Mouse (Mus musculus) thymus, postnatal 0 days (tissue): ENCODE results near the gene Scimp. TPM values are rescaled to one million over a fixed set of nuclear protein-coding genes. Genes with fewer than 3 reads are reported as not detected.

ENCODE experiments used
- DNase-seq: peaks from one replicate; pipeline ENCODE4 v3.0.0-alpha.2; 2015; ENCODE audit warnings: low spot score
- polyA plus RNA-seq: library from polyadenylated mRNA; unstranded; fragments of >200 nt; fragmentation: Nextera tagmentation; extraction: Ambion mirVana; gene quantifications from 2 replicates; pipeline ENCODE4 v1.2.1, GENCODE M21; 2015

The Scimp gene
- polyA plus RNA-seq, result 2.1 and 3.1 TPM in 2 replicates

DNA sequence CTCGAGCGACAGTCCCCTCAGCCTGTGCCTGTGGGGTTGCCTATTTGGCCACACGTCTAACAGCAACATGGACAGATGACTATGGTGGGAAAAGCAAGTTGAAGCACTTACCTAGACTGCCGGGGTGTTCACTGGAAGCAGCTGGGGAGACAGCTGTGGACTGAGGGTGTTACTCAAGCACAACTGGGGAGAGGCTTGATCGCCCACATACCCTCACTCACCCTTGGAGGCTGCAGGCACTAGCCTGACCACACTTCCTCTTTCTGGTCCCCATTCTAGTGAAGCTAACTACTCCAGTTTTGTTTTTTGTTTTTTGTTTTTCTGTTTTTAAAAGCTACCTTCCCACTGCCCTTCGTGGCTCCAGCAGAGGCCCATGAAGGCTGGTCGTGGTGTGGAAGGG is at the start of gene Scimp:
Gene Scimp (minus strand): TSS at position 222 of the 400 bp plus-strand sequence.
- no peak for DNase-seq

DNA sequence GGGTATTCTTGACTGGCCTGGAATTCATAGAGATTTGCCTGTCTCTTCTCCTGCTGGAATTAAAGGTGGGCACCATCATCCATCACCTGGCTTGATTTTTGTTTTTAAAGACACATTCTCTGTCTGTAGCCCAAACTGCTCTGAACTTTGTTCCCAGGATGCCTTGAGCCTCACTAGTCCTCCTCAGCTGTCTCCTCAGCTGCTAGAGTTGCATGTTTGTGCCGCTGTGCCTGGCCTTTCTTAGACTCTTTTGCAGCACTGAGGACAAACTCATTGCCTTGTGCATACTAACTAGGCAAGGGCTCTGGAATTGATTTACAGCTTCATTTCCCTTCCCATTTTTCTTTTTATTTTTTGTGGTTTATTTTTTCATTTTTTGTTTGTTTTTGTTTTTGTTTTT is 48.0 kb upstream of the Scimp start:
- no peak for DNase-seq

DNA sequence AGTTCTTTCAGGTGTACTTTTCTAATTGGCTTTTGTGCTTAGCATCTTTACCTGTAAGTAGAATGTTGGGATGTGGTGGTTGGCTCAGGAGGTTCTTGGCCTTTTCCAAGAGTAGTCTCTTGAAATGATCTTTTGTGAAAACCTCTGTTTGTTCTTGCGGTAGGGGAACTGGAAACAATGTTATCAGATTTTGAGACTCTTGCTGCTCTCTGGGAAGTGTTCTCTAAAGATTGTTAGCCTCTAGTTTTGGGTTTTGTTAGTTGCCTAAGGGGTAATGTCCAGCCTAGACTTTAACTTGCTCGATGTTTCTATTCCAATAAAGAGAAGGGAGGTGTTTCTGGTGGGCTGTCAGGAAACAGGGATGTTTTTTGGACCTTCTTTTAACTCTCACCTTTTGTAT is 33.6 kb upstream of the Scimp start:
- DNase-seq, result no peak

DNA sequence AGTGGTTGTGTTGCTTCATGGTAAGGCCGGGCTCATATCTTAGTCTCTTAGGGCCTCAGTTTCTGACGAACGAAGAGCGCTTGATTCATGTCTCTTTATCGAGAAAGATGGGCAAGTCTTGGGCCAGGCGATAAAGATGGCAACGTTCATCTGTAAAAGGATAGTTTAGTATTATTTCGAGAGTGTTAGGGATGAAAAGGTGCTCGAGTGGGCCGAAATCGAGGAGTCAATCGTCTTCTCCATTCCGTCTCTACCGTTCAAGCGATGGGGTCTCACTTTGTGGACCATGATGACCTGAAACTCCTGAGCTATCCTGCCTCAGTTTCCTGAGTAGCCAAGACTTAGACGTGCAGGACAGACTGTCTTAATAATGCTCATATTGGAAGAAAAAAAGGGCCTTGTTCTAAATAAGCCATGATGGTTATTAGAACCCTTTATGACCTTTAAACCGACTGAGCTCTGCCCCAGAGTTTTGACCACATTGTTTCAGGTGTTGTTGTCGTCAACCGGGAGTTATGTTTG is 33.1 kb upstream of the Scimp start:
- DNase-seq, result no peak

DNA sequence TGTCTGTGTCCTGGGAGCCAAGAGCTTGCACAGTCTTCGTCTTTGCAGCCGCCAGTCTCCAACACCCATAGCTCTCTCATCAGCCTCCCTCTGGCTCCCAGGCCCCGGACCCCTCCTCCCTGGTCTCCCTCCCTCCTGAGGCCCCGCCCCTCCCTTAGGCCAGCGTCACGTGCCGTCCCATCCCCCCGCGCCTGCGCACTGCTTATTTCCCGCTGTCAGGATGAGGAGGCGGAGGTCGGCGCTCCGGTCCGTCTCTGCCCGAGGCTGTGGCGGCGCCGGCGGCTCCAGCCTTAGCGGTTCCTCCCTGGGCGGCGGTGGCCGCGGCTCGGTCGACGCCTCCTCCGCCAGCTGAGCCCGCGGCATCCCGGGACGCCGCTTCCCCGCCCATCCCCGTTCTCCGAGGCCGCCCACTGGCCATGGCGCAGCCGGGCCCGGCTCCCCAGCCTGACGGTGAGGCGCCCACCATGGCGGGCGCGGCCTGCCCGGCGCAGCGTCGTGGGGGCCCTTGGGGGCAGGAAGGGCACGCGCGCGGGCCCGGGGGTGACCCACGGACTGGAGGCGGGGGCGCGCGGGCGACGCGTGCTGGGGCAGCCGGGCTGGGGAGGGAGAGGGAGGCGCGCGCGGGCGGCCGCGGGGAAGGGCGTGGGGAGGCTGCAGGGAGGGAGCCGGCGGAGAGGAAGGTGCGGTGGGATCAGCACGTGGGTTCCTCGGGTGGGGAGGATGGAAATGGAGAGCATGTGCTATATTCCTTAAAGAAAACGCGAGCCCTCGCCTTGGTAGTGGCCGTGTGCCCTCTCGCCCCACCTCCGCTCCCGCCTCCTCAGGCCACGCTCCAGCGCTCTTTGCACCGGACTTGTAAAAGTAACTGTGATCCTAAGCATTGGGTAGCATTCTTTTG is 32.4 kb upstream of the Scimp start, which contains the start of gene Rabep1:
Gene Rabep1 (plus strand): TSS at position 220 of the 898 bp plus-strand sequence.
- DNase-seq, result peak; percentile 95

DNA sequence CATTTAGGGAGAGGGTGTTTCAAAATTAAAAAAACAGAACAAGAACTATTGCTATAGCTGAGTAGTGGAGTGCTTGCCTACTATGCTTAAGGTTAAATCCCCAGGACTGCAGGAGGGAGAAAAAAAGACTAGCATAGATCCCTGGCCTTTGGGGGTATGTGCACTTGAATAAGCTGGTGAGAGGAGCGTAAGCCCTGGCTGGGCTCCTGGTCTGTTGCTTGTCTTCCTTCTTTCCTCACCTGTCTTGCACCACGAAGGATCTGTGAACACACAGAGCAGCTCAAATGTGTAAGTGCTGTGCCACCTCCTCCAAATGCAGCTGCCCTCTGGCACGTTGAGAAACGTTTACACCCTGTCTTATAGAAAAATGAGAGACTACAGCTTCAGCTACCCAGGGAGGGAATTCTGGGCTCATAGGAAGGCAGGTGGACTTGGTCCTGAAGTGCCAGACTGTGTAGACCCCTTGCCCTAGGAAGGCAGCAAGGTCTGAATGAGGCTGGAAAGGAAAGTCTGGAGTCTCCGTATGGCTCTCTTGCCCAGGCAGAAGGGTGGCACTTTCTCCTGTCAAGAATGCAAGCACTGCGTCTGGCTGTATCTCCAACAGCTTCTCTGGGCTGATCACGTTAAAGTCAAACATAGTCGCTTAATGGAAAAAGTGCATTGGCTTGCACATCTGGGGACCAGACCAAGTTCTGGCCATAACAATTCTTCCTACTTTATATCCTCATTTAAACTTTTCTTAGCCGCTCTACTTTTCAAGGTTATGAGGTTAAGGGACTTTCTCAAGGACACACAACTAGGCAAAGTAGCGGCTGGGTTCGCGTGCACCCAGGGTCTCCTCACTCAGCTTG is 31.5 kb upstream of the Scimp start:
- DNase-seq, result no peak

DNA sequence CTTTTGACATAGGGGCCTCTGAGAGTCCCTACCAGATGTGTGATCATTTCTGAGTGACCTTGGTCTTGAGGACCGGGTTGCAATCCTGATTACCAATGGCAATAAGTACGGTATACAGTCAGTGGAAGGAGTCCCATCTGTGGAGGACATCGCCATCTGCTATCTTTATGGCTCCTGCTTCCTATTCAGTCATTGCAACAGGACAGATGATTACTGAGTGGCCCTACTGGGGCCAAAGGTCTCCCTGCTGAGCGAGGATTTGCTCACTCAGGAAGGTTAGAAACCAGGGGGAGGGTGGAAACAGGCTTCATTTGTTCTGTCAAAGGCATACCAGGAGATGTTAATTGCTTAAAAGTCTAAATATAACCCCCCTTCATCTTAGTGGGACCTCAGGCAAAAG is 30.6 kb upstream of the Scimp start:
- no peak for DNase-seq

DNA sequence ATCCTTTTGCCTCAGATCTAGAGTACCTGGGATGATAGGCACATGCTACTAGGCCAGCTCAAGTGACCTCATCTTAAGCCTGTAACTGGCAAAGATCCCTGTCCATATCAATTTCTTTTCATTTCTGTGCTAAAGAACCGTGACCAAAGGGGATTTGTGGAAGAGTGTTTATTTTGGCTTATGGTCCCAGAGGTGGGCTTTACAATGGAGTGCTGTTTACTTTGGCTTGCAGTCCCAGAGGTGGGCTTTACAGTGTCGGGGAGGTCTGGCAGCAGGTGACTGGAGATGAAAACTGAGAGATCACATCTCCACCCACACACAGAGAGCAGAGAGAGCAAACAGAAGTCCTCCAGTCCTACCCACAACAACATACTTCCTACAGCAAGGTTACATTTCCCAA is 26.2 kb upstream of the Scimp start:
- no peak for DNase-seq

DNA sequence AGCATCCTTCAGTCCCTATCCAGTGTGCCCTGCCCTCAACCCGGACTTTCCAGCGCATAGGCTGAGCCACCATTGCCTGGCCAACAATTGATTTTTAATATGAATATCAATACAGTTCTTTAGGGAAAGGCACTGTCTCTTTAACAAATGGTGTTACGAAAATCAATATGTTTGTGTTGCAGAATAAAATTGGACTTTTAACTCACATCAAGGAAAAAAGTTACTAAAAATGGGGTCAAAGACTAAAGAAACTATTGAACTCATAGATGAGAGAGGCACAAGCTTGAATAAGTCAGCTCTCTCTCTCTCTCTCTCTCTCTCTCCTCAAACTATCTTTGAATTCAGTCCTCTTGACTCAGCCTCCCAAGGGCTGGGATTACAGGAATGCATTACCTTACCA is 24.6 kb upstream of the Scimp start:
- no peak for DNase-seq

DNA sequence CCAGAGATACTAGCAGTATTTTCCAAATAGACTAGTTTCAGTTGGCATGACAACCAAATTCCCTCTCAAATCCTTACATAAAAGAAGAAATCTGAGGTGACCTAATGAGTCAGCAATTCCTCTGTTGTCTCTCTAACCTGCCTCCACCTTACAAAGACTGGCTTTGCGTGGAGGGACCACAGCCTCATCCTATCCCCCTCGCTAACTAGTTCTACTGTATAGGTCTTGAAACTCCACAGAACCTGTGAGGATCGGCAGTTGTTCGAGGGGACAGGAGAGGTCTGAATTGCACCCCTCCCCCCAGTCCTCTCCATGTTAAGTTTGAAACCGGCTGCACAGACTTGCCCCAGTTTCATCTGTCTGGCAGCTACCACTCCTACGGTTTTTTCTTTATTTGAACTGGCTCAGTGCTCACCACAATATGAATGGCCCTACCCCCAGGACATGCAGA is 23.0 kb upstream of the Scimp start:
- DNase-seq, result no peak

DNA sequence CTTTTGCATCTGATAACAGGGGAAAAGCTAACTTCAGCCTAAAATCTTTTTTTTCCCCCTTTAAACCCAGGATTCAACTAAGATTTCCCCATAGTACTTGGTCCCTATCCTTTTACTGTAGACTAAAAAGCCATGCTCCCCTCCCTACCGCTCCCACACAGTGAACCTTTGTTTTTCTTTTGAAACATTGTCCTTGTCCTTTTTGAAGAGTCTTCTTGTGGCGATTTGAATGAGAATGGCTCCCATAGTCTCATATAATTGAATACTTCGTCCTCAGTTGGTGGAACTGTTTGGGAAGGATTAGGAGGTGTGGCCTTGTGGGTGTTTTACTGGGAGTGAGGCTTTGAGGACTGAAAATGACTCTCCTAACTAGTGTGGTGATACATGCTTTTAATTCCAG is 21.4 kb upstream of the Scimp start:
- DNase-seq, result no peak

DNA sequence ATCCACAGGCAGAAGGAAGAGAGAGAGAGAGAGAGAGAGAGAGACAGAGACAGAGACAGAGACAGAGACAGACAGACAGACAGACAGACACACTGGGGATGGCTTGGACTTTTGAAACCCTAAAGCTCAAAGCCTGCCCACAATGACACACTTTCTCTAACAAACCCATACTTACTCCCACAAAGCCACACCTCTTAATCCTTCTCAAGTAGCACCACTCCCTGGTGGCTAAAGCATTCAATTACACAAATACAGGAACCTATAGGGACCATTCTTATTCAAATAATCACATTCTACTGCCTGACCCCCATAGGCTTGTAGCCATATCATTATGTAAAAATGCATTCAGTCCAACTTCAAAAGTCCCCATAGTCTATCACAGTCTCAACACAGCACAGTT is 21.0 kb upstream of the Scimp start:
- DNase-seq, result no peak

DNA sequence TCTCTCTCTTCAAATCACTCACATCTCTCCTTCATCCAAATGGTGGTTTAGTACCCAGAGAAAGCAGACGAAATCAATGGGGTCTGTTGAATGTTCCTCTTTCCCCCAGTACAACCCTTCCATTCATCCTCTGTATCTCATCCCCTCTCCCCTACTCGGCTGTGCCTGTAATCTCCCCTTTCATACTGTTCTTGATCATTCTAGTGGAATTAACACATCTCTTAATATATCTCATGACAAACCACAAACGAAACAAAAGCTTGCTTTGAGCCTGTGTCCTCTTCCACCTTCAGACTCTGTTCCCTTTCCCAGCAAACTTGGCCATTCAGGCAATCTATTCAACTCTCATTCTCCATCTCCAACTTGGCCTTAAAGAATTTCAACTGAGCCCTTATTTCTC is 18.8 kb upstream of the Scimp start:
- no peak for DNase-seq

DNA sequence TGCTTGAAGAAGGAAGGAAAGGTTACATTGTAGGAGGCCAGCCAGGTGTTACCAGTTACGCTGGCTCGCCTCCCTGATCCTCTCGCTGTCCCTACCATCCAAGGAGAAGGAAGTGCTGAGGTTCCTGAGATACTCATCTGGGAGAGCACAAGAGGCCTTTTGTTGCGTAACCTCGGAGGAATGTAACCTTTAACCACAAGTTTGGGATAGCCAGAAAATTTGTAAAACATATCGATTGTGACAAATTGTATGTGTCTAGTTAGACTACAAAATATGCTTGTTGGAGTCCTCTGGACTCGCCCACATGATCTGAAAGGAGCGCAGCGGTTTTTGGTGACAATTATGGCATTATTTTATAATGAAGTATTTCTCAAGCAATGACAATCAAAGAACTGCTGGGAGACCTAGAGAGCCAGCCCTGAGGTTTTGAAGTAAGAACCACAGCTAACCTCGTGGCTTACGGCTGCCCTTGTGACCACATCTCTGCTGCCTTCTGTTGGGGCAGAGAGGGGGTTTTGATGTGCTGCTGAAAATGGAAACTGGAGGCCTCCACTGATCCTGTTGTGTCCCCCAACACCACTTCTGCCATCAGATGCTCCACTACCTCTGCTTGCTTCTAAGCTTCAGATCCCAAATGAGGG is 16.7 kb upstream of the Scimp start:
- no peak for DNase-seq

DNA sequence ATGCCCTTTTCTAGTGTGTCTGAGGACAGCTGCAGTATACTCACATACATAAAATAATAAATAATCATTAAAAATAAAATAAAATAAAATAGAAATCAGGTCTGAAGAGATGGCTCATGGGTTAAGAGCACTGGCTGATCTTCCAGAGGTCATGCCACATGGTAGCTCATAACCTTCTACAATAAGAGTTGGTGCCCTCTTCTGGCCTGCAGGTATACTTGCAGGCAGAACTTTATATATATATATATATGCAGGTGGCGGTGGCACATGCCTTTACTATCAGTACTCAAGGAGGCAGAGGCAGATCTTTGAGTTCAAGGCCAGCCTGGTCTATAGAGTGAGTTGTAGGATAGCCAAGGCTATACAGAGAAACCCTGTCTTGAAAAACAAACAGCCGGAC is 13.8 kb upstream of the Scimp start:
- DNase-seq, result peak; percentile 30

DNA sequence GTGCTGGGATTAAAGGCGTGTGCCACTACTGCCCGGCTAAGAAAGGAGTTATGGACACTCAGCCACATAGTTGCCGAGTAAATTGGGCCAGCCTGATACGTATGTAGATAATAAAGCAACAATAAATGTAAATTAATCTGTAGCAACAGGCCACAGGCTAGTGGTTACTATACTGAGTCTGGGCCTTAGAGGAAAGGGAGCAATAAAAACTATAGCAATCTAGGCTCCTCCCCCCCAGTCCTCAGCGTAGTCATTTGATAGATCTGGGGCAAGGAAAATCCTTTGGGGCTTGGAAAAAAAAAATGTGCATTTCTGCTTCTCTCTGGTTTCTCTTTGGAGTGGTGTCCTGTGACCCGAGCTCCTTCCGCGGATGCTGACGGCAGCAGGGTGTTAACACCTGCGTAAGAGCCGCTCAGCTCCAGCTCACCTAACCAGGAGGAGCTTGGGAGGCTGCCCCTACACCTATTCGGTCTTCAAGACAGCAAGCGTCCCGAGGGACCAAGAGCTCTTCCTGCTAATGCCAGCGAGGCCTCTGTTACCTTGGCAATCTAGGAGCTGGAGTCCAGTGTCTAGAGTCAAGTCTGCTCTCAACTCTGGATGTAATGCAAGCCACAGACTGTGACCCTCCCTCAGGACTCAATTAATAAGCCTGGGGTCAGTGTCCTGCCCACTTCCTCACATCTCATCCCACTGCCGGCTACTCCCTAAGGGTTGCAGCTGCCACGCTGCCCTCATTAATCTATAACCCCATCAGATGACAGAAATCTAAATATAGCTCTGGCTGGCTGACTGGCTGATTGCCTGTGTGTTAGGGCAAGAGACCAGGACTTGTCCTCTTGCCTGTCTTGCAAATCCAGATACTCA is 9.6 kb upstream of the Scimp start:
- no peak for DNase-seq

DNA sequence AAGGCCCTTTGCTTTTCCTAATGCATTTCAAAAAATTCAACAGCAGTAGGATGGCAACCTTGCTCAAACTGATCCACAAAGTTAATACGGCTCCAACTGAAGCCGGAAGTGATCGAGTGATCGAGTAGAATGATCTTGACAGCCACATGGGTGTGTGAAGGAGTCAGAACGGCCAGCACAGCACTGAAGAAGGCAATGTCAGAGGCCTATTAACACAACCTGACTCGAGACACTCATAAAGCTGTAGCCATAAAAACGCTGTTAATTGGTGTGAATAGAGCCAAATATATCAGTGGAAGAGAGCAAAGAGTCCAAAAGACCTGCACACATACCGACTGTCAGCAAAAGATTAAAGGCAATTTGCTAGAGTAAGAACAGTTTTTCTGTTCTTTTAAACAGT is 7.7 kb upstream of the Scimp start:
- no peak for DNase-seq

DNA sequence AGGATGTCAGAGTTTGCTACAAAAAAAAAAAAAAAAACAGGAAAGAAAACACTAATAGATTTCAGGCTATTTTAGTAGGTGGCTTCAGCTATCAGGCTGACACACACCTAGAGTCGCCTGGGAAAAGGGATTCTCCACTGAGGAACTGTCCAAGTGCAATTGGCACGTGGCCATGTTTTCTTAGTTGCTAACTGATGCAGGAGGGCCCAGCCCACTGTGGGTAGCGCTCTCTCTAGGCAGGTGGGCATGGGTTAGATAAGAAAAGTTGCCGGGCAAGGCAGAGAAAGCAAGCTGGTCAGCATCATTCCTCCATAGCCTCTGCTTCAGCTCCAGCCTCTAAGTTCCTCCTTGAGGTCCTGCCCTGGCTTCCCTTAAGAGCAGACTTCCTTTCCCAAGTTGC is 4.4 kb upstream of the Scimp start:
- no peak for DNase-seq

DNA sequence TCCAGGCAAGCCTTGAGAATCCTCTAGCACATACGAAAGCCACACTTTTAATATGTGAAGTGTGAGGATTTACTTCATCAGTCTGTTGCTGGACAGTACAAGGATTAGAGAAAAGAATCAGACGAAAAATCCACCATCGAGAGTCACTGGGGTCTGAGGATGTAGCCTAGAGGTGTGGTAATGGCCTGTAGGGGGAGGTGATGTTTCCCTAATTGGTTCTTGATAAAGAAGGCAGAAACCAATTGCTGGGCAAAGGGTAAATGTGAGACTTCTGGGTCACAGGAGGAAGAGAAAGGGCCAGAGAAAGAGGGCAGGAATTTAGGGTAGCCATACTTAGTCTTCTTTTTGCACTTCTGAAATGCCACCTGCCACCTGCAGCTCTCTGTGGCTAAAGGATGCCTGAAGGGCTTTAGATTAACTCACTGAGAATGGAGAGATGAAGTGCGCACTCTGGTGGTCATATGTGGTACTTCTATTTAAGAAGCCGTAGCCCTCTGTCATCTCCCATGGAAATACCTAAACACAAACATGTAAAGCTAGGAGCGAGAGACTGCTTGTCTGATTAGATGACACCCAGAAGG is 3.2 kb upstream of the Scimp start:
- DNase-seq, result peak; percentile 82

DNA sequence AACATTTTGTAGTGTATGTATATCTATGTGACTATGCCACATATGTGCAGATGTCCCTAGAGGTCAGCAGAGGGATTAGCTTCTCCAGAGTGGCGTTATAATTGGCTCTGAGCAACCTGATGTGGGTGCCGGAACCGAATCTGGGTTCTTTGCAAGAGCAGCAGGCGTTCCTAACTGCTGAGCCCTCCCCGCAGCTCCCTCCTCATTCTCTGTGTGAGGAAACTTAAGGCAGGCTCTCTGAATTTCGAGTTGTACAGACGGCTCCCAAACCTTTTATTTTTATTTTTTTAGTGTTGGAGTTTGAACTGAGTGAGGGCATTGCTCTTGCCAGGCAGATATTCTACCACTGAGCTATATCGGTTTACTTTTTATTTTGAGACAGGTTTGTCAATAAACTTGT is 2.7 kb upstream of the Scimp start:
- no peak for DNase-seq
